Mouse (Mus musculus) myocyte (in vitro differentiated cells): ENCODE data around the gene H2-DMa.

ENCODE experiments used
- E2F4 ChIP-seq: IDR thresholded peaks from one replicate; pipeline ENCODE4 v1.6.1; 2011; ENCODE audit warnings: mild to moderate bottlenecking, control low read depth, moderate library complexity; ENCODE audit not compliant: insufficient read depth
- MAX ChIP-seq: IDR thresholded peaks from one replicate; pipeline ENCODE4 v1.6.1; 2011; ENCODE audit warnings: low read depth, mild to moderate bottlenecking, control low read depth
- MYOD1 ChIP-seq, 3 experiments: IDR thresholded peaks; one replicate each; pipeline ENCODE4 v1.6.1; 2011; ENCODE audit warnings: control low read depth in 2 of 3, low read depth in 2 of 3, mild to moderate bottlenecking in 2 of 3, moderate library complexity in 1 of 3; ENCODE audit not compliant: insufficient read length in 2 of 3, control insufficient read depth in 1 of 3
- POLR2A ChIP-seq: IDR thresholded peaks from one replicate; pipeline ENCODE4 v1.6.1; 2011; ENCODE audit warnings: low read depth, mild to moderate bottlenecking, control low read depth, moderate library complexity; ENCODE audit not compliant: insufficient read length
- POLR2AphosphoS2 ChIP-seq: IDR thresholded peaks from one replicate; pipeline ENCODE4 v1.6.1; 2011; ENCODE audit warnings: low read depth, control low read depth; ENCODE audit not compliant: insufficient read length
- REST ChIP-seq: IDR thresholded peaks from one replicate; pipeline ENCODE4 v1.6.1; 2011; ENCODE audit warnings: mild to moderate bottlenecking, control low read depth, moderate library complexity; ENCODE audit not compliant: insufficient read depth, insufficient read length
- TCF12 ChIP-seq: IDR thresholded peaks from one replicate; pipeline ENCODE4 v1.6.1; 2011; ENCODE audit warnings: mild to moderate bottlenecking, control low read depth; ENCODE audit not compliant: poor library complexity, insufficient read depth, severe bottlenecking
- TCF3 ChIP-seq: IDR thresholded peaks from one replicate; pipeline ENCODE4 v1.6.1; 2011; ENCODE audit warnings: low read depth, control low read depth; ENCODE audit not compliant: insufficient read length

- TF ChIP-seq POLR2A (no peak), MYOD1 (IDR thresholded peaks at IDR 0.05; ENCODE audit: control insufficient read depth in 1 of 3, insufficient read length in 2 of 3, low read depth in 2 of 3) (no peak), MAX (no peak), POLR2AphosphoS2 (no peak), TCF12 (no peak), TCF3 (no peak), E2F4 (no peak), REST (no peak)
These were observed 1.8 kb upstream of the H2-DMa start for GRCm38 (mm10) chr17:34117421-34118112.
